Mouse (Mus musculus) lung, postnatal 14 days (tissue): Measurements from ENCODE around the gene Smap2.

Experiments used
- DNase-seq: peaks from one replicate; pipeline ENCODE4 v3.0.0; 2021

Gene Smap2

GRCm38 (mm10) chr4:121020040-121020790 lies 3.2 kb upstream of the Smap2 start:
- DNase-seq: no peak

- DNase-seq: no peak
Measured at GRCm38 (mm10) chr4:121018250-121018649, 1.2 kb upstream of the Smap2 start.

GRCm38 (mm10) chr4:121016021-121016898 lies 787 bp downstream of the Smap2 start:
- peak; percentile 37 for DNase-seq

DNA sequence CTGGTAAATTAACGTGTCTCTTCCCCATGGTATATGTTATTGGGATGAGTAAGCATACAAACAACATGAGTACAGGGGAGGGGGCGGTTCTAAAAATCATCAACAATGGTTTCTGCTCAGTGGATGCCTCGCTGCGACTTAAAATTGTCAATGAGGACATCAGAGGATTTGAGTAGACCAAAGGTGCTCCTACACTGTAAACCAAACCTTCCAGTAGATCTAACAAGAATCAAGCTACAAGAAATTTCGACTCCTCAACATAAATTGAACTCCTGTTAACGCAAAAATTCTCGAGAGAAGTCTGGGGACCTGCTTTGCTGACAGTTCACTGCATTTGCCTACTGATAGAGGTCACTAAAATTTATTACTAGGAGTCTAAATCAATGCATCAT lies 1.8 kb downstream of the Smap2 start:
- no peak for DNase-seq

- no peak for DNase-seq
Measured at GRCm38 (mm10) chr4:121014594-121015267, 2.3 kb downstream of the Smap2 start.

DNA sequence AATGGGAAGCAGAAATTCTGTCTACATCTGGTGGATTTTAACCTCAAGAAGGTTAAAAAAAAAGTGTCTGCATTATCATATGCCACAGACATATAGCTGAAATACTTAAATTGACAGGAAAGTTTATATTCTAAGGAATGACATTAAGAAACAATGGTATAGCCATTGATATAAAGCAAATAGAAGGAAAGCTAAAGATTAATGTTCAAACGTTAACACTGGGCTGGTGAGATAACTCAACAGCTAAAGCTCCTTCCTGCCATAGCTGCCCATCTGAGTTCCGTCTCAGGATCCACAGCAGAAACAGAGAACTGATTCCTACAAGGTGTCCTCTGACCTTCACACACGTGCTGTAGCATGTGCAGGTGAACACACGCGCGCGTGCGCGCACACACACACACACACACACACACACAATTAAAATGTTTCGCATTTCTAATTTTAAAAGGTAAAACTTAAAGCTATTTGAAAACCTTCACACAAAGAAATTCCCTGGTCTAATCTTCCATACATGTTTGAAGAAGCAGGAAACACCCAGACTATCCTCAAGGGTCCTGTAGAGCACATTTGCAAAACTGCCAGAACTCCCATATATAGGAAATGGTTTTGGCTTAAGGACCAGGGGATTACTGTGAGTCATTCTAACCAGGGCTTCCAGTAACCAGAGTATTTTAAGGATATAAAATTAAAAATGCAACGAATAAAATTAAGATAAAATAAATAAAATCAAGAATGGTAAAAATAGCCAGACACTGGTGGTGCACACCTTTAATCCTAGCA lies 6.1 kb downstream of the Smap2 start:
- no peak for DNase-seq

DNA sequence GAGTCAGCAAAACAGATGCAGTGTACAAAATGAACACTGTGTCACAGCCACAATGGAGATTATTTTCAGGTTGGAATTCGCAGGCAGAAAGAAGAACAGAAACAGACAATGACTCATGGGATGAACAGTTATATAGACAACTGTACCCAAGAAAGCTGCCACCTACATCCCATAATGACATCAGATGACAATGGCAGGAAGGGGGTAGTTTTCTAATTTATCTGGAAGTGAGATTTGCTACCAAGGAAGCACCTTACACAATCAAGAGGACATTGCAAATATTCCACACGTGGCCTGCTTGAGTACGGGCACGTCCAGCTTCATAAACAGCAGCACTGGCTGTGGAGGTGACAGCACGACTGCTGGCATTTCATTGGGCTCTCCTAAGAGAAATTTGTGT lies 7.9 kb downstream of the Smap2 start:
- DNase-seq: no peak

DNA sequence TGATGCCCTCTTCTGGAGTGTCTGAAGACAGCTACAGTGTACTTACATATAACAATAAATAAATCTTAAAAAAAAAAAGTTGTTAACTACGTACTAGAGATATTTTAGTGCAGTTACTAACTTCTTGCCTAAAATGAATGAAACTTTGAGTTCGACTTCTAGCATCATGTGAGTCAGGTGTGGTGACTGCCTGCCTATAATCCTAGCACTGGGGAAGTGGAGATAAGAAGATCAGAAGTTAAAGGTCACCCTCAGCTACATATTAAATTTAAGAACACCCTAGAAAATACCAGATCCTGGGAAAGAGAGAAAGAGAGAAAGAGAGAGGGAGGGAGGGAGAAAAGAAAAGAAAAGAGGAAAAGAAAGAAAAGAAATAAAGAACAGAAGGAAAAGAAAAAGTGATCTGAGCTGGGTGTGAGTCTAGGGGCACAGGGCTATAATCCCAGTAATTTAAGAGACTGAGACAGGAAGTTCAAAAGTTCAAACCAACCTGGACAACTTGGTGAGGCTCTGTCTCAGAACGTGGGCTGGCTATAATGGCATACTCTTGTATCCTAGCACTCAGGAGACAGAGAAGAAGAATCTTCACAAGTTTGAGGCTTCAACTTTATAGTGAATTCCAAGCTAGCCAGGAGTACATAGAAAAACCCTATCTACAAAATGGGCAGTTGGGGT lies 8.8 kb downstream of the Smap2 start:
- no peak for DNase-seq

- DNase-seq: no peak
Measured at GRCm38 (mm10) chr4:121007006-121007405, 10.0 kb downstream of the Smap2 start.

- DNase-seq: no peak
Measured at GRCm38 (mm10) chr4:121004679-121005078, 12.4 kb downstream of the Smap2 start.

- no peak for DNase-seq
Measured at GRCm38 (mm10) chr4:121003611-121004091, 13.4 kb downstream of the Smap2 start.

DNA sequence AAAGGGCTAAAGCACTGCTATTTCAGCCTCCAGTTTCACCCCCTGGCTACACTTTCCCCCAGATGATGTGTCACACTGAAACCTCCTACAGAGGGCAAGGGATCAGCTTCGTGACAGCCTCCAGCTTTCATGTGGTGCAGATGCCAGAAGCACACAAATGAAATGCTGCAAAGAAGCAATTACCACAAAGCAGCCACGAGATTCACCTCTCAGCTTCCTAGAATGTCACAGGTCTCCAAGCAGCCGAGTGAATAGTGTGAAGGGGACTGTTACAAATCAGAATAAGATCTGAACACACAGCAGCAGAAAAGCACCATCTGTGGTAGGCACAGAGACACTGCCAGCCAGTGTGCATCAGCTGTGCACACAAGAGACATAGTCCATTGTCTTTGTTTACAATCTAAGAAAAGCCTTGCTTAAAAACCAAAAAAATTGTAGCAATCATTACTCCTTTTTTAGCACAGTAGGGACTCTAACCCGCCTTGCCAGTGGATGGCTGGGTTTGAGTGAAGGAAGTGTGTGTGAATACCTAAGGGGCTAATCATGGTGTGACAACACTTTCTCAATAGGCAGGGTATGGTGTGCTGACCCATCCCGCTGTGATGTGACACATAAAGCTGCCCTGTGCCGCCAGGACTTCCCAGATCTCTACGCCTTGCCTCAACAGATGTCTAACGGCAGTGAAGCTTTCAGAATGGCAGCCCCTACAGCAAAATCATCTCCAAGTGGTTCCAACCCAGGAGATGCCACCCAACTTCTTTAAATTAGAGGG lies 14.5 kb downstream of the Smap2 start:
- DNase-seq: peak; percentile 27

DNA sequence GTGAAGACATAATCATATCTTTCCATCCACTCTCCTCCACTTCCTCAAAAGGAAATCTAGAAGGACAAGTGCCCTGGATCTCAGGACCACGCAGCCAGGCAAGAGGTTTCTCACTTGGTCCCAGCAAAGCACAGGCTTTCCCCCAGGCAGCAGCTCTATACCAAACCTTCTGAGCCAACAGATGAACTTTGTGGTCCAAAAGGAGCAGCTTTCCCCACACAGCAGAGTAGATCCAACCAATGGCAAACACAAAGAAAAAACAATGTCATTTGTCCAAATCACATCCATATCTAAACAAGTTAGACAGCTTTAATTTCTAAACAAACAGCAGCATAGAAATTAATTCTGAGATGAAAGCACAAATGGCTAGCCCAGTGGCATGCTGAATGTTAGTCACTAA lies 15.4 kb downstream of the Smap2 start:
- DNase-seq: no peak

DNA sequence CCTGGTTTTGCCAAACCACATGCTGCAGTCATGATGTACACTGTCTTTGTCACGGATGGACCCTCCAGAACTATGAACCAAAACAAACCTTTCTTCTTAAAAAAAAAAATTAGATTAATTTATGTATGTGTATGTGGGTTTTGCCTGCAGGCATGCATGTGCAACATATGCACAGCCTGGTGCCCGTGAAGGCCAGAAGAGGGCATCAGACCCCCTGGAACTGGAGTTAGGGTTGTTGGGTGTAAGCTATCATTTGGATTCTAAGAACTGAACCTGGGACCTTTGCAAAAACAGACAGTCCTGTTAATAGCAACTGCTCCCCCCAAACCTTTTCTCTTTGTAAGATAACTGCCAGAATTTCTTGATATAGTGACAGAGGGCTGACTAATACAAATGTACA lies 16.0 kb downstream of the Smap2 start:
- DNase-seq: no peak

GRCm38 (mm10) chr4:120995911-120996310 lies 21.1 kb downstream of the Smap2 start:
- DNase-seq: no peak

- DNase-seq: no peak
Measured at GRCm38 (mm10) chr4:120993025-120993424, 24.0 kb downstream of the Smap2 start.

- DNase-seq: no peak
Measured at GRCm38 (mm10) chr4:120992284-120992683, 24.8 kb downstream of the Smap2 start.

GRCm38 (mm10) chr4:120987319-120987718 lies 29.7 kb downstream of the Smap2 start:
- no peak for DNase-seq

DNA sequence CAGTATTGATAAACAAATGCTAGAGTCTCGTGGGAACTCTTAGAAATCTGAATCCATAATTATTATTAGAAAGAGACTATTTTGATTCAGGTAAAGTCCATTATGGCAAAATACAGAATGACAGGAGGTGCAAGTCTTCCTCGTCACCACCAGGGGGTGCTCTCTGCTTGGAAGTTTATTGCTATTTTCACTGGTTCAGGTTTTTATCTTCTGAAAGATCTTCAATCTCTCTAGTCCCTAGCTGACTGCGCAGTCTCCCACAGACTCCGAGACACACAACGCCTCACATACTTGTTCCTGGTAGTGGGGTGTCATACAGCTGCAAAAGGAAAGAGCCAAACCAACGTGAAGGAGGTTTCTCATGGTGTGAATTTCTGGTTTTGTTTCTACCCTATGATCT lies 30.6 kb downstream of the Smap2 start:
- peak; percentile 50 for DNase-seq

GRCm38 (mm10) chr4:120978221-120978620 lies 38.8 kb downstream of the Smap2 start:
- no peak for DNase-seq

- DNase-seq: no peak
Measured at GRCm38 (mm10) chr4:120975428-120975734, 41.7 kb downstream of the Smap2 start.
